Mouse (Mus musculus) erythroblast, adult 5-6 weeks (primary cell): ENCODE measurements around the gene Glyatl3. TPM values are rescaled to one million over a fixed set of nuclear protein-coding genes. Genes with fewer than 3 reads are reported as not detected.

Experiments
- ATAC-seq: replicated peaks from 2 replicates; pipeline ENCODE4 v1.8.0; 2016; ENCODE audit warnings: moderate number of reproducible peaks, mild to moderate bottlenecking, moderate TSS enrichment, inconsistent platforms; ENCODE audit not compliant: poor library complexity, low FRiP score, severe bottlenecking
- total RNA-seq, 2 experiments: library from RNA; stranded (forward) in 1 of 2; stranded (reverse) in 1 of 2; fragments of 150-400 nt in 1 of 2; fragments of 200-764, 138-1000 nt in 1 of 2; gene quantifications; 2 replicates each; pipeline versions ENCODE4 v1.2.3 to v1.2.4; 2015 to 2017; ENCODE audit warnings: low replicate concordance in 2 of 2

Gene Glyatl3
- total RNA-seq, 2 experiments from 2014 or later: not detected

DNA sequence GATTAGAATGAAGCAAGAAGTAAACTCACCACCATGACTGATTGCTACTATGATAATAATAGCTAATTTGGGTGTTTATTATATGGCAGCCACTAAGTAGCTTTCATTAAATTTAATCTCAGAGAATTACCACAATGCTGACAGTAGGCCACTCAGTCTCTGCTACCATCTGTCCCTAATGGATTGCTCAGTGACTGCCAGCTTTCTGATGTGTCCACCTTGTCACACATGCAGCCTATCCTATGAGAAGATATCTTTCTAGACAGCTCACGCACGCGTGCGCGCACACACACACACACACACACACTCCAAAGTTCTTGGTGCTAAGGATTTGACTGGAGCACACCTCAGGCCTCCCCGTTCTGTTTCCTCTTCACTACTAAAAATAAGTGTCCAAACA lies 41.5 kb downstream of the Glyatl3 start:
- no peak for ATAC-seq

DNA sequence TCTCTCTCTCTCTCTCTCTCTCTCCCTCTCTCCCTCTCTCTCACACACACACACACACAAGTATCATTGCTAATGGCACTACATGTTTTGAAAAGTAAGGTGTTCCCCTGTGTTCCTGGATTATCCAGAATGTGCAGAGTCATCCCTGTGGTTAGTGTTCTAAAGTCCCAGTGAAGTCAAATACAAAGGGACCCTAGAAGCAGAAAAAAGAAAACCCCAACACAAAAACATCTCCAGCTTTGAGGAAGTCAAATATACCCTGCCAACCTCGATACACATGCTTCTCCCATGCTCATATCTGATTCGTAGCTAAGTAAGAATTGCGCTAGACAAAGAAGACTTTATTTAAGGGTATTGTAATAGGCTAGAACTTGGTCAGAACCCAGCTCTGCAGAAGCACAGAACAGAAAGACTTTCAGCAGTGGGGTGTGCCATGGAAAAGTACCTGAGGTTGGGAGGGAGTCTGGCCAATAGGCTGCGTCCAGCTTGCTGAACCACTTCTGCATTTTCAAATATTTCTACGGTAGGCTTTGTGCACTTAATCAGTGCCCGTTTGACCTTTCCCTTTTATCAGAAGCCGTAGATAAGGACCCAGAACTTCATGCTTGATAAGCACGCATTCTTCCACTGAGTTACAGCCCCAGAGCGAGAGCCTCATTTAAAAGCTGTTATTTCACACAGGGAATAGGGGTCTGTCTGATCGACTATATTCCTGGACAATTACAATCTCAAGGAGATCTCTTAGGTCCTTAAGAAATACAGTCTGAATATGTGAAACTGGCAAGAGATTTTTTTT lies 45.0 kb downstream of the Glyatl3 start:
- no peak for ATAC-seq

GRCm38 (mm10) chr17:40855065-40855464 lies 59.1 kb downstream of the Glyatl3 start:
- no peak for ATAC-seq

Other genes starting within 250 kb of the Glyatl3 start
- not detected in 2 replicates for gene Esp1, start 187.2 kb downstream of the Glyatl3 start, total RNA-seq (2015; ENCODE audit: low replicate concordance)
- not detected in 2 replicates for gene Esp1, start 187.2 kb downstream of the Glyatl3 start, total RNA-seq (2017; ENCODE audit: low replicate concordance)
- gene Crisp2, start 107.3 kb downstream of the Glyatl3 start, total RNA-seq (2015; ENCODE audit: low replicate concordance): 1.0 TPM in 1 of 2 replicates, not detected in the other
- gene Crisp2, start 107.3 kb downstream of the Glyatl3 start, total RNA-seq (2017; ENCODE audit: low replicate concordance): 3.7 and 5.9 TPM in 2 replicates
- gene Rhag, start 103.2 kb downstream of the Glyatl3 start, total RNA-seq (2015; ENCODE audit: low replicate concordance): 918 and 923 TPM in 2 replicates
- 744 and 814 TPM in 2 replicates for gene Rhag, start 103.2 kb downstream of the Glyatl3 start, total RNA-seq (2017; ENCODE audit: low replicate concordance)
- gene 9130008F23Rik, start 33.8 kb downstream of the Glyatl3 start, total RNA-seq (2015; ENCODE audit: low replicate concordance): 0.84 and 2.3 TPM in 2 replicates
- not detected in 2 replicates for gene 9130008F23Rik, start 33.8 kb downstream of the Glyatl3 start, total RNA-seq (2017; ENCODE audit: low replicate concordance)
- 9.0 and 10.0 TPM in 2 replicates for gene Mut, start 20.3 kb upstream of the Glyatl3 start, total RNA-seq (2015; ENCODE audit: low replicate concordance)
- gene Mut, start 20.3 kb upstream of the Glyatl3 start, total RNA-seq (2017; ENCODE audit: low replicate concordance): 7.4 and 18.7 TPM in 2 replicates
- gene Cenpq, start 20.7 kb upstream of the Glyatl3 start, total RNA-seq (2015; ENCODE audit: low replicate concordance): 22.5 and 42.4 TPM in 2 replicates
- gene Cenpq, start 20.7 kb upstream of the Glyatl3 start, total RNA-seq (2017; ENCODE audit: low replicate concordance): 54.5 and 55.8 TPM in 2 replicates